Mouse (Mus musculus): ENCODE data around the gene Memo1.
"Not testable (repeated sequence)": the region's sequence is repeated elsewhere in the genome, so short reads cannot be mapped to it uniquely, and the experiment has no call there.

Gene Memo1

GRCm38 (mm10) chr17:74264333-74265155 lies 30.8 kb downstream of the Memo1 start:
- CTCF ChIA-PET: no interaction called here

GRCm38 (mm10) chr17:74262415-74262814 lies 32.9 kb downstream of the Memo1 start:
- CTCF ChIA-PET: no interaction called here

GRCm38 (mm10) chr17:74245284-74245683 lies 50.0 kb downstream of the Memo1 start:
- CTCF ChIA-PET: no interaction called here

GRCm38 (mm10) chr17:74242788-74243187 lies 52.5 kb downstream of the Memo1 start:
- CTCF ChIA-PET: no interaction called here

GRCm38 (mm10) chr17:74240322-74240721 lies 55.0 kb downstream of the Memo1 start:
- CTCF ChIA-PET: interaction anchor here (0.7 kb wide), 1 partner anchor 27 kb away, joined by 3 read pairs; no protein-coding TSS in a partner anchor

- CTCF ChIA-PET: no interaction called here
These were observed 67.1 kb downstream of the Memo1 start for GRCm38 (mm10) chr17:74228131-74228759.

- CTCF ChIA-PET: no interaction called here
These were observed 78.0 kb downstream of the Memo1 start for GRCm38 (mm10) chr17:74217304-74217703.

- CTCF ChIA-PET: not testable (repeated sequence)
These were observed 82.3 kb downstream of the Memo1 start for GRCm38 (mm10) chr17:74212831-74213524.

GRCm38 (mm10) chr17:74209143-74209908 lies 86.0 kb downstream of the Memo1 start:
- CTCF ChIA-PET: no interaction called here

- CTCF ChIA-PET: no interaction called here
These were observed 99.4 kb downstream of the Memo1 start for GRCm38 (mm10) chr17:74195943-74196342.

- CTCF ChIA-PET: no interaction called here
These were observed 100.6 kb downstream of the Memo1 start for GRCm38 (mm10) chr17:74194755-74195154.

- CTCF ChIA-PET: no interaction called here
These were observed 101.9 kb downstream of the Memo1 start for GRCm38 (mm10) chr17:74193463-74193862.

- CTCF ChIA-PET: no interaction called here
These were observed 103.9 kb downstream of the Memo1 start for GRCm38 (mm10) chr17:74191446-74191845.

- CTCF ChIA-PET: no interaction called here
These were observed 109.1 kb downstream of the Memo1 start for GRCm38 (mm10) chr17:74186197-74186596.

GRCm38 (mm10) chr17:74184739-74185138 lies 110.6 kb downstream of the Memo1 start:
- CTCF ChIA-PET: no interaction called here

- CTCF ChIA-PET: no interaction called here
These were observed 114.4 kb downstream of the Memo1 start for GRCm38 (mm10) chr17:74180889-74181288.

- CTCF ChIA-PET: not testable (repeated sequence)
These were observed 115.7 kb downstream of the Memo1 start for GRCm38 (mm10) chr17:74179640-74180039.

GRCm38 (mm10) chr17:74173726-74174125 lies 121.6 kb downstream of the Memo1 start:
- CTCF ChIA-PET: no interaction called here

GRCm38 (mm10) chr17:74172834-74173233 lies 122.5 kb downstream of the Memo1 start:
- CTCF ChIA-PET: no interaction called here

- CTCF ChIA-PET: interaction anchor here (0.5 kb wide), 1 partner anchor 270 kb away, joined by 3 read pairs; no protein-coding TSS in a partner anchor
These were observed 135.9 kb downstream of the Memo1 start for GRCm38 (mm10) chr17:74159443-74159894.

- CTCF ChIA-PET: no interaction called here
These were observed 137.2 kb downstream of the Memo1 start for GRCm38 (mm10) chr17:74158161-74158560.

All from spleen, embryonic (tissue).